Mouse (Mus musculus) adrenal gland, postnatal 10 days (tissue): ENCODE results near the gene Fgfr1op2. TPM values are rescaled to one million over a fixed set of nuclear protein-coding genes. Genes with fewer than 3 reads are reported as not detected.
A peak's percentile ranks its signal among the peaks of the same experiment; 100 is the strongest.

Experiments used
- DNase-seq: peaks from one replicate; pipeline ENCODE4 v3.0.0; 2021; ENCODE audit warnings: mixed read lengths
- total RNA-seq, 2 experiments: library from RNA; stranded (reverse); gene quantifications; 2 replicates each; pipeline ENCODE4 v1.2.3; 2021

Gene Fgfr1op2
- total RNA-seq, 2 experiments from 2014 or later: 80.4 to 81.7 TPM

DNA sequence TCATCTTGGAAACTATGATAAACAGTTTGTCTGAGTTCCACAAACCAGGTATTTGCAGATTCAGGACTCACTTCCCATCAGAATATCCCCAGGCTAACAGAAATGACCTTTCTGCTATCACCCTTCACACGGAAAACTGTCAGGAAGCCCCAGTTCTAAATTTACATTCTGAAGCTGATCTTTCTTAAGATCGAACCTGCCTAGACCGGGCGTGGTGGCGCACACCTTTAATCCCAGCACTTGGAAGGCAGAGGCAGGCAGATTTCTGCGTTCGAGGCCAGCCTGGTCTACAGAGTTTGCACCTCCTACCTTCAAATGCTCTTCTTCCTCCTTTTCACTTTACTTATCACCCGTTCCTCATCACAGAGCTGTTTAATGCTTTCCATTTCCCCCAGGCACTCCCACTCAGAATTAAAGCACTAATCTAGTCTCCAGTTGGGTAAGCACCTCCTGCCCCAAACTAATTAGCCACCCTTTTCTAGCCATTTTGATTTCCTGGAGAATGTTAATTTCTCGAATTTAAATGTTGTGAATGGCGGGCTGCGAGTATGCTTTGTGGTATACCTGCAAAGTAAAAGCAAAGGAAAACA is 64.7 kb downstream of the Fgfr1op2 start:
- no peak for DNase-seq

DNA sequence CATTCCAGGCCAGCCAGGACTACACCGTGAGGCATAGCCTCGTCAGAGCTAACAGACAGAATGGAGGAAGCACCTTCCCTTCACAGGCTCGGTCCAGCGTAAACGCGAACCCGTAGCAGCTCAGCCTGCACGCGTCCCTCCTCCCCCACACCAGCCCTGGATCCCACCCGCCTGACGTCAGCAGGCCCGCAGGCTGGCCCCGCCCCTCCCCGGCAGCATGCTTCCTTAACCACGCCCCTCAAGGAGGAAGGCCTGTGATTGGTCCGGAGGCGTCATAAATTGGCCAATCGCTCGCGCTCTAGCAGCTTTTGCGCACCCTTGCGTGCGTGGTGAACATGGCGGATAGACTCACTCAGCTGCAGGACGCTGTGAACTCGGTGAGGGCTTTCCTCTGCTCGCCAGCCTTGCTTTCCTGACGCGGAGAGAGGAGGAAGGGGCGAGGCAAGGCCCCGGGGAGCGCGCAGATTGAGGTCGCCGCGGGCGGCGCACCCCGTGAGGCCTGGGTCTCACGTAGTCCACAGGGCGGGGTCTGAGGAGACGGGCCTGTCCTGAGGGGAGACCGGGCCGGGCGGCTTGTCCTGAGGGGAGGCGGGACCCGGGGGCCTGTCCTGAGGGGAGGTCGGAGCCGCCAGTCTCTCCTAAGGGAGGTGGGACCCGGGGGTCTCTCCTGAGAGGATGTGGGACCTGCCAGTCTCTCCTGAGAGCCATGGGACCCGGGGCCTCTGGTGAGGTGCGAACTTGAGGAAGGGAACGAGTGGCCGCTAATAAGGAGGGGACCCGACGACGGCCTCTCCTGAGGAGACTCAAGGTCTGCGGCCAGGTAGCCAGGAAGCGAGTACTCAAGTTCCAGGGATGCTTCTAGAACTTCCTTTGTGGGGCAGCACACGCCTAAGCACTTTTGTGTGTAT is 65.5 kb downstream of the Fgfr1op2 start, which contains the start of the genes Med21 and Tm7sf3:
Gene Med21, plus strand, starts transcription at position 272 of the 908 bp plus-strand sequence.
Gene Tm7sf3, minus strand, starts transcription at position 549 of the 908 bp plus-strand sequence.
- DNase-seq: peak; percentile 100

DNA sequence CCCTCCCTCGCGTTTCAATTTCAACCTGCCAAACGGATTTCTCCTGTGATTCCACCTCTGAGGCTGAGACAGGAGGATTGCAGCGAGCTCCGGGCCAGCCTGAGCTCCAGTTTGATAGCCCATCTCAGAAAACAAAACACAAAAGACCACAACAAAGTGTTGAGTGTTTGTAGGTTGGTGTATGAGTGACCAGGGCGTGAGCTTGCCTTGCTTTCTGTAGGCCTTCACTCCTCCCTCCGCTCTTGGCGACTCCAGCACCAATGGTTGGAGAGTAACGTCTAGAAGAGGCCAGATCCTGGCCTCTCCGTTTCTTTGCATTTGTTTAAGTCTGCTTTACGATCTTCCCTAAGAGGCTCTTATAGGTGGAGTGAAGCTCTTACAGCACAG is 66.2 kb downstream of the Fgfr1op2 start:
- DNase-seq: peak; percentile 30

Other genes with a start within 250 kb of the Fgfr1op2 start
- 100 to 1,000 TPM in 1 of 2 experiments, 10 to 100 TPM in 1; 71.8 to 105 TPM for gene Itpr2, start 75.0 kb upstream of the Fgfr1op2 start, total RNA-seq
- gene Ints13, start 632 bp downstream of the Fgfr1op2 start, total RNA-seq: 10 to 100 TPM; 33.7 to 37.9 TPM
- 10 to 100 TPM; 55.1 to 59.5 TPM for gene Med21, start 65.3 kb downstream of the Fgfr1op2 start, total RNA-seq
- 10 to 100 TPM; 41.9 to 45.0 TPM for gene Tm7sf3, start 65.6 kb downstream of the Fgfr1op2 start, total RNA-seq
- gene Stk38l, start 147.8 kb downstream of the Fgfr1op2 start, total RNA-seq: 10 to 100 TPM; 13.3 to 17.6 TPM
- 1 to 10 TPM; 1.3 to 3.4 TPM for gene Arntl2, start 218.9 kb downstream of the Fgfr1op2 start, total RNA-seq